Mouse (Mus musculus) heart, postnatal 4 days (tissue): Measurements from ENCODE around the gene Zfp235. TPM values are rescaled to one million over a fixed set of nuclear protein-coding genes. Genes with fewer than 3 reads are reported as not detected.
A peak's percentile ranks its signal among the peaks of the same experiment; 100 is the strongest.

ENCODE experiments used
- DNase-seq: peaks from one replicate; pipeline ENCODE4 v3.0.0; 2021
- total RNA-seq, 2 experiments: library from RNA; stranded (reverse); gene quantifications; 2 replicates each; pipeline ENCODE4 v1.2.3; 2021

Gene Zfp235
- 1 to 10 TPM; 4.1 to 5.1 TPM for total RNA-seq

DNA sequence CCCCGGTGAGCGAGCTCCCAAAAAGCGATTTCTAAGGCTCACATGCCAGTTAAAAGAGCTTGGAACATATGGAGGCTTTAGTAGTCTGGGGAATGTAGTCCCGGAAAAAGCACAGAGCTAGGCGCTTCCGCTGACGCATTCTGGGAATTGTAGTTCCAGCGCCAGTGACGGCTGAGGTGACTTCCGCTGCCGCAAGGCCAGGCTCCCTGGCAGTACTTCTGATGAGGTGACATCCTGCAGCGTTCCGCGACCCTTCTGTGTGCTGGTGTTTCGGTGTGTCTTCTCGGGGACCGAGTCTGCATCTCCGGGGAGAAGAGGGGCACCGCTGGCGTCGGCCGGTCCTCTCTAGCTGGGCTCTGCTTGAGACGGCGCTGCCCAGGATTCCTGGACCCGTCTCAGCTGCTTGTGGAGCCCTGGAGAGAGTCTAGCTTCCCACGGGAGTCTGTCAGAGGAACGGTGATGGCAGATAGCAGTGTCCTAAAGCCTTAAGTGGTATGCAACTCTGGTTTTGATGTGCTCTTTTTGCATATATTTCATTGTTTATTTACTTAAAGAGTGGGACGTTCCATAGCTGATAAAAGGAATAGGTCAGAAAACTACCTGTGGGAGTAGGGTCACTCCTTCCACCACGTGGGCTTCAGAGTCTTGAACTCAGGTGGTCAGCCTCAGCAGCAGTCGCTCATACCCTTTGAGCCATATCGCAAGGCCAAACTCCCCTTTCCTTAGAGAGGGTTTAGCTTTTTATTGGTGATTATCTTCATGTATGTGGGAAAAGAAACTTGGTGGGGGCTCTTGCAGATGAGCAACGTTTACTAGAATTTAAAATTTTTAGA, at the start of gene Zfp235:
Zfp235 (plus strand) TSS at position 174 of the 833 bp plus-strand sequence.
- DNase-seq: peak; percentile 85

DNA sequence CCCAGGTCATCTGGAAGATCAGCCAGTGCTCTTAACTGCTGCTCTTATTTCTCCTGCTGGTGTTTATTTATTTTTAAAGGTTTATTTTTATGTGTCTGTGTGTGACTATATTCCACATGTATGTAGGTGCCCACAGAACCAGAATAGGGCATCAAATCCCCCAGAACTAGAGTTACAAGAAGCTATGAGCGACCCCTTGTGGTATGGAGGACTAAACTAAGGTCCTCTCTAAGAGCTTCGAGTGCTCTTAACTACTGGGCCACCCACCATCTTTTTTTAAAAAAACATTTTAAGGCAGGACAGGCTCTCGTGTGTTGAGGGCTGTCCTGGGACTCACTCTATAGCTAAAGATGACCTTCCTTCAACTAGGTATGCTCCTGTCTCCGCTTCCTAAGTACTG, 47.1 kb upstream of the Zfp235 start:
- no peak for DNase-seq

DNA sequence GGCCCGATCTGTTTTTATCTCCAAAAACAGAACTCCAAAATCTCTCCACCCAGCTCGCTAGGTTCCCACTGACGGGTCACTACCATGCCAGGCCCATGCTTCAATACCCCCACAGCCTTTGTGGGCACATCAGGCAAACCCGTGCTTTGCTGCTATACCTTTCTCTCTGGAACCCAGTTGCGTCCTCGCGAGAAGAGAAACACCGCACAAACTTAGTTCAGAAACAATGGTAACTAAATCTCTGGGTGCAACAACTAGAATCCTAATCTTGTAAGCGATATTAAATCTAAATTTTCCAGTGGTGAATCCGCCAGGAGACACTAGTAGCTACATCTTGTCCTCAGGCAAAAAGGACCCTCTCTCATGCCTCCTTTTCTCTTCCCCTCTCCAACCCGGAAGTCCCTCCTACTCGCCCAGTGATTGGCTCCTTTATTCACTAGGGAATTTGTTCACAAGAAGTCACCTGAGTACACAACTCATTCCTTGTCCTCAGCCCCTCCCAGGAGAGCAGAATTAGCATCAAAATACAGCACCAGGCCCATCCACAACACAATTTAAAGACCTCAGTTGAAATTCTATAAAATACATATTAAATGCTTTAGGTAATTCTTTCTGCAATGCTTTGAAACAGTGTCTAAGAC, 46.4 kb upstream of the Zfp235 start:
- DNase-seq: no peak

DNA sequence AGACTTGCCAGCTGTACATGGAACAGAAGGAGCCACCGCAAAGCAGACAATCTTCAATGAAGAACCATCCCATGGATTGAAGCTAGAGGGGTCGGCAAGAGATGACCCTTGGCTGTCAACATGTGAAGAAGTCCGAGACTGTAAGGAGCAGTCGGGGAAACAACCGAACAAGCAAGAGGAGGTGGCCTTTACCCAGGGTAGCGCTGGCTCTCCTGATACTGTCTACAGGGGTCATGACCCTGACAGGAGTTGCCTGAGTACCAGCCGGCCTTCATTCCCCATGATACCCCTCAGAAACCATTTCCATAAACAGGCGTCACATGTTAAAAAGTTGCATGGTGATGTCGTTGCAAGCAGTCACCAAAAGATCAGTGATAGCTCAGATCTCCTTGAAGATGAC, 29.6 kb upstream of the Zfp235 start:
- no peak for DNase-seq

DNA sequence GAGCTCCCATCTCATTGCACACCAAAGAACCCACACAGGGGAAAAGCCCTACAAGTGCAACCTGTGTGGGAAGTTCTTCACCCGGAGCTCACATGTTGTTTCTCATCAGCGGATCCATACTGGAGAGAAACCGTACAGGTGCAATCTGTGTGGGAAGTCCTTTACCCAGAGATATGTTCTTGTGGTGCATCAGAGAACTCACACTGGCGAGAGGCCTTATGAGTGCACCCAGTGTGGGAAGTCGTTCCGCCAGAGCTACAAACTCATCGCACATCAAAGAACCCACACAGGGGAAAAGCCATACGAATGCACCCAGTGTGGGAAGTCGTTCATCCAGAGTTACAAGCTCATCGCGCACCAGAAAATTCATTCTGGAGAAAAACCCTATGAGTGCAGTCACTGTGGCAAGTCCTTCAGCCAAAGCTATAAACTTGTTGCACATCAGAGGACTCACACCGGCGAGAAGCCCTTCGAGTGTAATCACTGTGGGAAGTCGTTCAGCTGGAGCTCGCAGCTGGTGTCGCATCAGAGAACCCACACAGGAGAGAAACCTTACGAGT, 28.7 kb upstream of the Zfp235 start:
- peak; percentile 7 for DNase-seq

DNA sequence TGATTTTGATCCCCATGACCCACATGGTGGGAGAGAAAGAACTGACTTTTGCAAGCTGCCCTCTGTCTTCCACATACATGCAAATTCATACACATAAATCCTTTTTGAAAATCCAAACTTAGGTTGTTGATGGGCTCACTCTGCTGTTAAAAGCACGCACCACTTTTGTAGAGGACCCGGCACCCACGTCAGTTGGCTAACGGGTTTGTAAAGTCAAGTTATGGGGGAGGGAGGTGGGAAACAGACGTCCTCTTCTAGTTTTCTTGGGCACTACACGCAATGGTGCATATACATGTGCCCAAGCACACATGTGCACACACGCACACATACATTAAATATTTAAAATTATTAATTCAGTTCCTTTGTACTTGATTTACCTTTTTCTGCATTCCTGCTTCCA, 23.1 kb upstream of the Zfp235 start:
- no peak for DNase-seq

DNA sequence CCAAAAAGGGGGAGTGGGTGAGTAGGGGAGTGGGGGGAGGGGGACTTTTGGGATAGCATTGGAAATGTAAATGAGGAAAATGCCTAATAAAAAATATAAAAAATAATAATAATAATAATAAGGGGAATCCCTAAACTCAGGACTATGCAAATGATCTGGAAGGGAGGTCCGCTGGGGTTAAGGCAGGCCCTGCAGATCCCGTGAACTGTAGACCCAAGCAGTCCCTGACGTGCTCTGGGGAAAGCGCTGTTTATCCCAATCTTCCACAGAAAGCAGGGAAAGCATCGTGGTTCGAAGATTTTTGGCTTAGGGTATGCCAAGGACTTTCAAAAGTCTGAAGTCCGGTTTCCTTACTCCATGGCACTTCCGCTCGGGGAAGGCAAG, 22.2 kb upstream of the Zfp235 start:
- no peak for DNase-seq

DNA sequence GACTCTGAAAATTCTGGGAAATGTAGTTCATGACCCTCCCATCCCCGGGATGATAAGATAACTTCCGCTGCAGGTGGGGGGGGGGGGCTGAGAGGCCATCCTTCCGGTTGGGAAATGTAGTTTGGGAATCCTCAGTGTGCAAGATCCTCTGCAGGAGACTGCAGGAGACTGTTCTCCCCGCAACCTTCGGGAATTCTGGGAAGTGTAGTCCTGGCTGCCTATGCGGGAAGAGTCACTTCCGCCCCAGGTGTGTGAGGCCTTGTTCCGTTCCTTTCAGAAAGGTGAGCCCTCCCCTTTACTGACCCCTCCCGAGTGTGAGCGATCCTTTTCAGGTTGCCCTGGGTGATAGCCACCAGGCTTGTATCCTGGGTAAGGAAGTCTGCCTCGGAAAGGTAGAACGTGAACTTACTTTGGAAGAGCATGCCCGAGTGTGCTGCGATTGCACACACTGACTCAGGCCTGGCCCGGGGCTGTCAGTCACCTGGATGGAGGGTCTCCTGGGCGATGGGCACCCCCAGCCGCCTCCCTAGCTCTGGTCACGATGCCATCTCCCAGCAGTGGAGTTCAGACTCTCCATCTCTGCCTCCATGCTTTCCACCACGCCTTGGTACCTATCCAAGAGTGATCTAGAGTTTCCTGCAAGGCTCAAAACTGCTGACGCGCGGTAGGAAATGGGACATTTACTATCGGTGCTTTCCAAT, 21.7 kb upstream of the Zfp235 start, which contains the start of gene Zfp112:
Zfp112 (plus strand) TSS at position 159 of the 701 bp plus-strand sequence.
- DNase-seq: peak; percentile 75

DNA sequence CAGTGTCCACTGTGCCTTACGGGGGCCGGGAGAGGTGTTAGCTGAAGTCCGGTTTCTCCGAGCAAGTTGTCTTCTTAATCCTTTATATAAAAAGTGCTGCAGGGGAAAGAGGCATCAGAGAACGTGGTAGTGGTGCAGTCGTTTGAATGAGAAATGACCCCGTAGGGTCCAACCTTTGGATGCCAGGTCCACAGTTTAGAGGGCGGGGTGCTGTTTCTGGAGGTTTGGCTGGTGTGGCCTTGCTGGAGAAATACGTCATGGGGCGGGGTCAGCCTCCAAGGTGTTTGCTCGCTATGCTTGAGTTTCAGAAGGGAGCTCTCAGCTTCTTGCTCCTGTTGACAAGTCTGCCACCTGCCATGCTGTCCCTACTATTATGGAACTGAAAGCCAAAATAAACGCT, 21.0 kb upstream of the Zfp235 start:
- DNase-seq: peak; percentile 53

DNA sequence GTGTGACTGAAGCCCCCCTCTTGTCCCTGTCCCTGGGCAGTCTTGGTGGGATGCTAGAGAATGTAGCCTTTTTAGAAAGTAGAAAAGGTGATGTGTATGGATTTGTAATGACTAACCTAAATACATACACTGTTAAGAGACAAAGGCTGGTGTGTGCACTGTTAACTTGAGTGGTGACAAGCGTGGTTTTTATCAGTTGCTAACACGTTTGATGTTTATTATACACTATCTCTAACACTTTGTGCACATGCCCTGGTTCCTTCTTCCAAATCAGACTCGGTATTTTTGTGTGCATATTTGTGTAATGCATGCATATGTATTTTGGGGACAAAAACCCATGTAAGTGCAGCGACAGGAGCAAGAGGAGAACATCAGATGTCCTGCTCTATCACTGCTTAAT, 17.3 kb upstream of the Zfp235 start:
- no peak for DNase-seq

DNA sequence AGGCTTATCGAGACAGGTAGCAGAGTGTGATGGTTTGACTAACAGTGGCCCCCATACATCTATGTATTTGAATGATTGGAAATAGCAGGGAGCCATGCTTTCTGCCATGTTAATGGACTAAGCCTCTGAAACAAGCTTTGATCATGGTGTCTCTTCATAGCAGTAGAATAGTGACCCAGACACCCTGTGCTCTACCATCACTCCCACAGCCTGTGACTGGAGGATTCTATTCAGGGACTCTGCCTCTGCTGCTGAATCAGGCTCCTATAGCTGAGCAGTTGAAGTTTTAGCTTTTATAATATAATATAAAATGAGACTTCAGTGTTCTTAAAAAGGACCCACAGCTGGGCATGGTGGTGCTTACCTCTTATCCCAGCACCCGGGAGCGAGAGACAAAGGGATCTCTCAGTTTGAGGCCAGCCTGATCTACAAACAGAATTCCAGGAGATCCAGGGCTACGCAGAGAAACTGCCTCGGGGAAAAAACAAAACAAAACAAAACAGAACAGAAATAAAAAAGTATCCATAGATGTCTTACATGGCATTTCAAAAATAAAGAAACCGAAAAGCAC, 459 bp upstream of the Zfp235 start:
- no peak for DNase-seq

DNA sequence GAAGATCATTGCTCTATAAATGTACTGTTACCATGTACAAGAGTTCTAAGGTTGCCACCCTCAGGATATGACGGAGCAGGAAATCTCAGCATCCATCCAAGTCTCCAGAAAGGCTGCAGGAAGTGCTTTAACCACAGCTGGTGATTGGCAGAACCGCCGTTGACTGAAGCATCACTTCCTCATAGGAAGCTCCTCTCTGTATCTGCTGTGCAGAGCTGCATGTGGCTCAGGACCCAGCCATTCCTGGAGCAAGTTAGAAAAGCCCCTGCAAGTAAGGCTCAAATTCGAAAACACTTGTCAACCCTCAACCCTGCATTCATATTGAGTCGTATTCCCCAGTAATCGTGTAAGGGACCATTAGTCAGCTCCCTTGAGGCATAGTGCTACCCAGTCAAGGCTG, 8.6 kb downstream of the Zfp235 start:
- no peak for DNase-seq

DNA sequence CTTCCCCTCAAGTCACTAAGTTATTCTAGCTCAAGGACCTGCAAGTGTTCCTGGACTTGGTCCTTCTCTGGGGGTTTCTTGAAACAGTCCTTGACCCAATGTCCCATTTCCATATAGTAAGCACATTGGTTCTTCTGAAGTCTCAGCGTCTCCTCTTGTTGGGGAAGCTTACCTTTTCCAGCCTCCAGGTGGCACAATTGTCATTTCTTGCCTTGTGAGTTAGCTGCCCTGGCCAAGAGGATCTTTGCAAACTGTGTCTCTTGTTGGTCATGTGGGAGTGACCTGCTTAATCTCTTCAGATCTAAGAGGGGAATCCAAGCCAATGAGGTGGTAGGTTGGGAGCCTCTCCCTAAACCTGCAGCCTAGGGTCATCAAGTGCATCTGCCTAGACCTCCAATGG, 19.3 kb downstream of the Zfp235 start:
- peak; percentile 13 for DNase-seq

DNA sequence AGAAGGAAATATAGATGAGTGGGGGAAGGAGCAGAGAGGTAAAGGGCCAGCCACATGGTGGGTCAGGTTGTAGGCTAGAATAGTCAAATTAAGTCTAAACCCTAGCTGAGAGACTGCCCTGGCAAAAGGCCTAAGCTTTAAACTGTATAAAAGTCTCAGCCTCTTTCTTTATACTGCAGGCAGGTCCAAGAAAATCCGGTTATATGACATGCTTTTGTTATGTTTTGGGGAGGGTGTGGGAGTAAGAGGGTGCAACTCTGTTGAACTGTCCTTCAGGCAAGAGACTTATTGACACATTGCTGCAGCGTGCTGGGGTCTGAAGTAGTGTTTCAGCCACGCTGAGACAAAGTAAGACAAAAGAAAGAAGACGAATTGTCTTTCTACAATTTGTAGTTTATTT, 38.2 kb downstream of the Zfp235 start:
- no peak for DNase-seq

DNA sequence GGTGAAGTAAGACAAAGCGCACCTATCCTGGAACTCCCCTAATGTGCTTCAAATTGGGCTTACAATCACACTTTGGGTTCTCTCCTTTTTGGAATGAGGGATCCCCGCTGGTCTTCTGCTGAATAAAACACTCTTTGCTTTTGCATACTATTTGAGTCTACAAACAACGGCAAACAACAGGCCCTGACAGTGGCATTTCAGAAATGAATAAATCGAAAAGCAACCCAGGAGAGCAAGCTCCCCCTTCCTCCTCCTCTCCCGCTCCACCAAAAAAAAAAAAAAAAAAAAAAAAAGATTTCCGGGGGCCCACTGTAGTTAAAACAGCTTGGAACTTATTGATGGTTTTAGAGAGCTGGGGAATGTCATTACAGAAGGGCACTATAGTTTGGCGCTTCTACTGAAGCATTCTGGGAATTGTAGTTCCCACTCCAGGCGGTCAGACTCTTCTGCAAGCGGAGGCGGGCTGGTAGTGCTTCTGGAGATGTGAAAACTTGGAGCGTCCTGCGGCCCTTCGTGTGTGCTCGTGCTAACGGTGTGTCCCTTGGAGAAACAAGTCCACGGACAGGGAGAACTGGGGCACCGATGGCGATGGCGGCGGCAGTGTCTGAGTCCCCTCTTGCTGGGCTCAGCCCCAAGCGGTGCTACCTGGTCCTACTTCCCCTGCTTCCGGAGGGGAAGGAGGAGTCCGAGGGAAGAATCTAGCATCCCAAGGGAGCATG, 40.8 kb downstream of the Zfp235 start, which contains the start of gene Zfp114:
Zfp114 (plus strand) TSS at position 443 of the 719 bp plus-strand sequence.
- peak; percentile 69 for DNase-seq

DNA sequence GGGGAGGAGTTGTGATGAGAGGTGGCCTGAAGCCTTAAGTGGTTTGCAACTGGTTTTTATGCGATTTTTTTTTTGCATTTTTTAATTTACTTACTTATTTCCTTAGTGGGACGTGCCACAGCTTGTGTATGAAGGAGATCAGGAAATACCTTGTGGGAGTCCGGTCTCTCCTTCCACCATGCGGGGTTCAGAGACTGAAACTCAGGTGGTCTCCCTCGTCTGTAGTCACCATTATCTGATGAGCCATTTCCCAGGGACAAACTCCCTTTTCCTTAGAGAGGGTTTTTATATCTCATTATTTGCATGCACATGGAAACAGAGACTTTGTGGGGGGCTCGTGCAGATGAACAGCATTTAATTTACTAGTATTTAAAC, 41.4 kb downstream of the Zfp235 start:
- DNase-seq: no peak

DNA sequence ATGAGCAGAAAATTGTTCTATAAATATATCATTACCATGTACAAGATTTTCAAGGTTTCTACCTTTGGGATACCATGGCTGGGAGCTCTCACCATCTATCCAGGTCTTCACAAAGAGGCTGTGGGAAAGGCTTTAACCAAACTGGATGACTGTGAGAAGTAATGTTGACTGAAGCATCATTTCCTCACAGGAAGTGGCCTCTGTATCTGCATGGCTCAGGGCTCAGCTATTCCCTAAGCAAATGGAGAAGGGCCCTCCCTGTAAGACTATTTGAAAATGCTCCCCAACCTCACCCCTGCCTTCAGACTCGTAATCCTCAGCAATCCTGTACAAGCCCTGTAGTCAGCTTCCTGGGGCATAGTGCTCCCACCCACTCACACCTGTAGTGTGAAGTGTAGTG, 53.6 kb downstream of the Zfp235 start:
- no peak for DNase-seq

DNA sequence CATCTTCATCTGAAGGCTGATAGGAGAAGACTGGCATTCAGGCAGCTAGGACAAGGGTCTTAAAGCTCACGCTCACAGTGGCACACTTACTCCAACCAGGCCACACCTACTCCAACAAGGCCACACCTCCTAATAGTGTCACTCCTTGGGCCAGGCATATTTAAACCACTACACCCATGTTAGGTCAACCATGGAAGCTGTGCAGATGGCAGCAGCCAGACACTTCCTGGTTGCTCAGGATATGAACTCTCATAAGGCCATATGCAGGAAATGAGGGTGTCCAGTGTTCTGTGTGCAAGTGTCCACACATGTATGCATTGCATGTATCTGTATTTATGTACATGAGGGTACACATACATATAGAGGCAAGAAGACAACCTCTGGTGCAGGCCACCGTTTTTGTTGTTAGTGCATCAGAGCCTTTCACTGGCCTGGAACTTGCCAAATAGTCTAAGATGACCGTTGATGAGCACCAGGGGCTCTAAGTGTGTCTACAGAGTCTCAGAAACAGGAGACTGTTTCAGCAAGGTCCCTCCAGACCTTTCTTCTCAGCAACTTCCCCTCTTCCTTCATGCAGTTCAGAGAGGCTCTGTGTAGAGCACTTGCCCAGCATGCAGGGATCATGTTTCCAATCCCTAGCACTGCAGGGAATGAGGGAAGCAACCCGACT, 55.1 kb downstream of the Zfp235 start:
- no peak for DNase-seq

DNA sequence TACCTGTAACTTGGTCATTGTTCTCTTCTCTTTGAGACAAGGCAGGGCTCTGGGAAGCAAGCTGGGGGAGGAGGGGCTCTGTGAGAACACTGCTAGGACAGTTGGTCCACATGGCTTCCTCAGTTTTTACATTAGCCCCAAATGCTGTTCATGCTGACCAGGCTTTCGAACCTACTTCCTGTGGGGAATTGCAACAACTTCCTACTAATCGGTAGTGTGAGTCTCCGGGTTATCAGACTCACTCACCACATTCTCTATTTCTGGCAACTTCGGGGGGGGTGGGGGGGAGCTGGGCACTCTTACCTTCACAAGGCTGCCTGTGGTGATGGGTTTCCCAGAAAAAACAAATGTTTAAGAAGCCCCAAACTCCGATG, 55.6 kb downstream of the Zfp235 start:
- DNase-seq: no peak

DNA sequence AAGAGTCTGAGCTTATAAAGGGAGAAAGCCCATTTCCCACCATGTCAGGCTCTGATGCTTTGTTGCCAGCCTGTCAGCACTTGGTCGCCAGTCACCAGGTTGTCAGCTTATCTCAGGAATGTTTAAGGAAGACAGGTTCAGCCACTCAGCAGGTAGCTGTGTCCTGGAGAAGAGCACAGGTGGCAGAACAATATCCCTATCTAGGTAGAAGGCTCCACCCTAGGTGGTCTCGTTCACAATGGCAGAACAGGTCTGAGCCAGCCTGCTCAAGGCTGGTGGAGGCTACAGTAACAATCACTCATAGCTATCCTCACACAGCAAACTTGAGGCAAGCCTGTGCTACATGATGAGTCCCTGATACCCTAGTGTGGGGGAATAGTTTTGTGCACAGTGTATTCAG, 57.4 kb downstream of the Zfp235 start:
- no peak for DNase-seq
